Mouse (Mus musculus): ENCODE data around the gene Map7d3. TPM values are rescaled to one million over a fixed set of nuclear protein-coding genes. Genes with fewer than 3 reads are reported as not detected.

The Map7d3 gene
- polyA plus RNA-seq, 1 experiment = not detected

GRCm38 (mm10) chrX:56790591-56790990, 31.5 kb downstream of the Map7d3 start:
- TF ChIP-seq CTCF (IDR thresholded peaks at IDR 0.05; ENCODE audit: extremely low read depth, insufficient read depth, insufficient read length, insufficient replicate concordance) = no peak
- TF ChIP-seq POLR2A (IDR thresholded peaks at IDR 0.05; ENCODE audit: low read depth, low read length) = no peak
- Histone ChIP-seq H3K4me3 (ENCODE audit: extremely low read depth, insufficient read depth, insufficient read length) (no peak overlapping the region), H3K4me1 (ENCODE audit: control insufficient read depth, insufficient read depth, insufficient read length) (no peaks in the 10 kb centered on the region), H3K27ac (ENCODE audit: insufficient read depth, low read length) (no peak overlapping the region), H3K36me3 (ENCODE audit: control insufficient read depth, insufficient read depth, low read length) (no peaks in the 10 kb centered on the region), H3K27me3 (ENCODE audit: control insufficient read depth, insufficient read depth, low read length) (no peaks in the 10 kb centered on the region)
- 88% methylated on average over 4 of the region's 4 CpGs for WGBS
- no peak for DNase-seq (ENCODE audit: low read depth in 1 of 2, low spot score in 2 of 2)

GRCm38 (mm10) chrX:56787486-56787885, 34.6 kb downstream of the Map7d3 start:
- Histone ChIP-seq H3K4me1 (ENCODE audit: control insufficient read depth, insufficient read depth, insufficient read length) (no peaks in the 10 kb centered on the region), H3K4me3 (ENCODE audit: extremely low read depth, insufficient read depth, insufficient read length) (no peak overlapping the region), H3K36me3 (ENCODE audit: control insufficient read depth, insufficient read depth, low read length) (no peaks in the 10 kb centered on the region), H3K27ac (ENCODE audit: insufficient read depth, low read length) (no peak overlapping the region), H3K27me3 (ENCODE audit: control insufficient read depth, insufficient read depth, low read length) (no peaks in the 10 kb centered on the region)
- no peak for TF ChIP-seq CTCF (IDR thresholded peaks at IDR 0.05; ENCODE audit: extremely low read depth, insufficient read depth, insufficient read length, insufficient replicate concordance)
- TF ChIP-seq POLR2A (IDR thresholded peaks at IDR 0.05; ENCODE audit: low read depth, low read length) = no peak
- no peak for DNase-seq (ENCODE audit: low read depth in 1 of 2, low spot score in 2 of 2)
- WGBS = 78% methylated on average over 3 of the region's 3 CpGs

- WGBS = 70% methylated on average over 6 of the region's 6 CpGs
- Histone ChIP-seq H3K27ac (ENCODE audit: insufficient read depth, low read length) (no peak overlapping the region), H3K4me3 (ENCODE audit: extremely low read depth, insufficient read depth, insufficient read length) (no peak overlapping the region), H3K4me1 (ENCODE audit: control insufficient read depth, insufficient read depth, insufficient read length) (no peaks in the 10 kb centered on the region), H3K27me3 (ENCODE audit: control insufficient read depth, insufficient read depth, low read length) (no peaks in the 10 kb centered on the region), H3K36me3 (ENCODE audit: control insufficient read depth, insufficient read depth, low read length) (no peaks in the 10 kb centered on the region)
- TF ChIP-seq CTCF (IDR thresholded peaks at IDR 0.05; ENCODE audit: extremely low read depth, insufficient read depth, insufficient read length, insufficient replicate concordance) (no peak), POLR2A (IDR thresholded peaks at IDR 0.05; ENCODE audit: low read depth, low read length) (no peak)
- no peak for DNase-seq (ENCODE audit: low read depth in 1 of 2, low spot score in 2 of 2)
These were observed 35.7 kb downstream of the Map7d3 start for GRCm38 (mm10) chrX:56786281-56787061.

- no peak for DNase-seq (ENCODE audit: low read depth in 1 of 2, low spot score in 2 of 2)
These were observed 48.8 kb downstream of the Map7d3 start for GRCm38 (mm10) chrX:56773329-56773728.

GRCm38 (mm10) chrX:56771751-56772150, 50.4 kb downstream of the Map7d3 start:
- H3K36me3 ChIP-seq (ENCODE audit: control insufficient read depth, insufficient read depth, low read length) = no peaks in the 10 kb centered on the region

More at GRCm38 (mm10) chrX:56773329-56773728, 48.8 kb downstream of the Map7d3 start:
- TF ChIP-seq CTCF (IDR thresholded peaks at IDR 0.05; ENCODE audit: extremely low read depth, insufficient read depth, insufficient read length, insufficient replicate concordance) (no peak), POLR2A (IDR thresholded peaks at IDR 0.05; ENCODE audit: low read depth, low read length) (no peak)
- Histone ChIP-seq H3K27ac (ENCODE audit: insufficient read depth, low read length) (no peak overlapping the region), H3K36me3 (ENCODE audit: control insufficient read depth, insufficient read depth, low read length) (no peaks in the 10 kb centered on the region), H3K27me3 (ENCODE audit: control insufficient read depth, insufficient read depth, low read length) (no peaks in the 10 kb centered on the region), H3K4me1 (ENCODE audit: control insufficient read depth, insufficient read depth, insufficient read length) (no peaks in the 10 kb centered on the region), H3K4me3 (ENCODE audit: extremely low read depth, insufficient read depth, insufficient read length) (no peak overlapping the region)
- 86% methylated on average over 4 of the region's 4 CpGs for WGBS

GRCm38 (mm10) chrX:56769838-56770237, 52.3 kb downstream of the Map7d3 start:
- DNase-seq (ENCODE audit: low read depth in 1 of 2, low spot score in 2 of 2) = no peak
- H3K4me1 ChIP-seq (ENCODE audit: control insufficient read depth, insufficient read depth, insufficient read length) = no peaks in the 10 kb centered on the region
- TF ChIP-seq CTCF (IDR thresholded peaks at IDR 0.05; ENCODE audit: extremely low read depth, insufficient read depth, insufficient read length, insufficient replicate concordance) (no peak), POLR2A (IDR thresholded peaks at IDR 0.05; ENCODE audit: low read depth, low read length) (no peak)
- H3K27ac ChIP-seq (ENCODE audit: insufficient read depth, low read length) = no peak overlapping the region
- no peaks in the 10 kb centered on the region for H3K27me3 ChIP-seq (ENCODE audit: control insufficient read depth, insufficient read depth, low read length)
- no peak overlapping the region for H3K4me3 ChIP-seq (ENCODE audit: extremely low read depth, insufficient read depth, insufficient read length)
- H3K36me3 ChIP-seq (ENCODE audit: control insufficient read depth, insufficient read depth, low read length) = no peaks in the 10 kb centered on the region

More at GRCm38 (mm10) chrX:56771751-56772150, 50.4 kb downstream of the Map7d3 start:
- no peak for TF ChIP-seq POLR2A (IDR thresholded peaks at IDR 0.05; ENCODE audit: low read depth, low read length)
- TF ChIP-seq CTCF (IDR thresholded peaks at IDR 0.05; ENCODE audit: extremely low read depth, insufficient read depth, insufficient read length, insufficient replicate concordance) = no peak
- no peak overlapping the region for H3K27ac ChIP-seq (ENCODE audit: insufficient read depth, low read length)
- H3K4me3 ChIP-seq (ENCODE audit: extremely low read depth, insufficient read depth, insufficient read length) = no peak overlapping the region
- no peaks in the 10 kb centered on the region for H3K4me1 ChIP-seq (ENCODE audit: control insufficient read depth, insufficient read depth, insufficient read length)
- no peak for DNase-seq (ENCODE audit: low read depth in 1 of 2, low spot score in 2 of 2)
- H3K27me3 ChIP-seq (ENCODE audit: control insufficient read depth, insufficient read depth, low read length) = no peaks in the 10 kb centered on the region
- WGBS = 52% methylated on average over 1 of the region's 1 CpGs

GRCm38 (mm10) chrX:56760257-56760760, 61.8 kb downstream of the Map7d3 start:
- TF ChIP-seq POLR2A (IDR thresholded peaks at IDR 0.05; ENCODE audit: low read depth, low read length) (no peak), CTCF (IDR thresholded peaks at IDR 0.05; ENCODE audit: extremely low read depth, insufficient read depth, insufficient read length, insufficient replicate concordance) (no peak)
- DNase-seq (ENCODE audit: low read depth in 1 of 2, low spot score in 2 of 2) = no peak
- no peaks in the 10 kb centered on the region for H3K27me3 ChIP-seq (ENCODE audit: control insufficient read depth, insufficient read depth, low read length)
- 85% methylated on average over 3 of the region's 3 CpGs for WGBS
- H3K4me1 ChIP-seq (ENCODE audit: control insufficient read depth, insufficient read depth, insufficient read length) = no peaks in the 10 kb centered on the region
- H3K27ac ChIP-seq (ENCODE audit: insufficient read depth, low read length) = no peak overlapping the region
- no peaks in the 10 kb centered on the region for H3K36me3 ChIP-seq (ENCODE audit: control insufficient read depth, insufficient read depth, low read length)
- H3K4me3 ChIP-seq (ENCODE audit: extremely low read depth, insufficient read depth, insufficient read length) = no peak overlapping the region

Measured in spleen, adult 2 months (tissue).